Mouse (Mus musculus) bone marrow macrophage, adult 2 months (primary cell): ENCODE measurements around the gene Dynlt1c. TPM values are rescaled to one million over a fixed set of nuclear protein-coding genes. Genes with fewer than 3 reads are reported as not detected.
"Not testable (repeated sequence)": the region's sequence is repeated elsewhere in the genome, so short reads cannot be mapped to it uniquely, and the experiment has no call there.

Experiments used
- H3K27ac ChIP-seq: 2 replicates; pipeline ENCODE4 v1.5.1; 2012; ENCODE audit warnings: low read depth, low read length; ENCODE audit not compliant: insufficient read depth
- H3K4me1 ChIP-seq: 2 replicates; pipeline ENCODE4 v1.6.1; 2012; ENCODE audit warnings: low read length; ENCODE audit not compliant: control insufficient read depth, insufficient read depth
- H3K4me3 ChIP-seq: 2 replicates; pipeline ENCODE4 v1.5.1; 2012; ENCODE audit warnings: mild to moderate bottlenecking, low read length, moderate library complexity; ENCODE audit not compliant: insufficient read depth
- polyA plus RNA-seq: library from polyadenylated mRNA; stranded (reverse); fragments of >200 nt; gene quantifications from 2 replicates; pipeline ENCODE4 v1.2.4, GENCODE M21; 2012; ENCODE audit not compliant: missing spikeins, insufficient read depth, insufficient read length

Gene Dynlt1c
- polyA plus RNA-seq, result 31.5 and 39.4 TPM in 2 replicates

GRCm38 (mm10) chr17:6601204-6601911 is at the start of gene Dynlt1c:
TSS of gene Dynlt1c (plus strand) at chr17:6601671.
- H3K4me1 ChIP-seq, result not testable (repeated sequence)
- Histone ChIP-seq H3K27ac (peak within 1 kb of the TSS; percentile 83), H3K4me3 (peak within 1 kb of the TSS; percentile 61)

DNA sequence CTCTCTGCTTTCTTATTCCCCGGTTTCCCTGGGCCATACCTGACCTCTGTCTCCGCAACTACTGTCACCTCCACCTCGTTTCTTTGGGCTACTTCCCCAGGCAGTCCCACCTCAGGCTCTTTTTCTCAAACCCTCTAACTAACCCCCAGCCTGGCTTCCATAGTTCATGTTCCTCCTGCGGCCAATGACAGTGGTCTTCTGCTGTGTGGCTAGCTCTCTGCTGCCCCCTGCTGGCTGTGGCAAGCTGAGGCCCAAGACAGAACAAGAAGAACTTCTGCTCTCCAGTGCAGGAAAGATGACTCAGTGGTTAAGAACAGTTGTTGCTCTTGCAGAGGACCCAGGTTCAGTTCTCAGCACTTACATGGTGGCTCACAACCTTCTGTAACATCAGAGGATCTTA is 47.7 kb upstream of the Dynlt1c start:
- not testable (repeated sequence) for H3K4me3 ChIP-seq, H3K4me1 ChIP-seq, H3K27ac ChIP-seq

- H3K27ac ChIP-seq, H3K4me1 ChIP-seq, H3K4me3 ChIP-seq: not testable (repeated sequence)
These were observed 47.2 kb upstream of the Dynlt1c start for GRCm38 (mm10) chr17:6554243-6554642.

GRCm38 (mm10) chr17:6559447-6560133 is 41.9 kb upstream of the Dynlt1c start:
- H3K4me3 ChIP-seq, result not testable (repeated sequence)

GRCm38 (mm10) chr17:6564866-6565265 is 36.6 kb upstream of the Dynlt1c start:
- not testable (repeated sequence) for H3K27ac ChIP-seq, H3K4me3 ChIP-seq, H3K4me1 ChIP-seq

More at GRCm38 (mm10) chr17:6559447-6560133, 41.9 kb upstream of the Dynlt1c start:
- not testable (repeated sequence) for H3K27ac ChIP-seq, H3K4me1 ChIP-seq

DNA sequence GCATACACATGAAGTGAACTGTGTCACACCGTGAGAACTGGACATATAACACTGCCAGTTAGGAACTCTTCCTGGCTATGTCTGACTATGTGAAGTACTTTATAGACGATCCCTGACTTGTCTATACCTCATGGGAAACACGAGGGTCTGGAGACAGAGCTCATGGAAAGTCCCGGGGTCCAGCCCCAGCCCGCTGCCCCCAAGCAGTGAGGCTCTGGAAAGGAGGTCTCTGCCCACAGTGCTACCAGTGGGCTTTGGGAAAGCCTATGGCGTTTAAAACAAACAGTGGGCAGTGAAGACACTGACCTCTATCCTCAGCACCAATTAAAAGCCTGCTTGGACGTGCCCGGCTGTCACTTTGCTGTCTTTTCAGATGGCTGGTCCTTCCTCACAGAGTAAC is 33.6 kb upstream of the Dynlt1c start:
- not testable (repeated sequence) for H3K4me3 ChIP-seq, H3K4me1 ChIP-seq, H3K27ac ChIP-seq

GRCm38 (mm10) chr17:6571296-6571695 is 30.2 kb upstream of the Dynlt1c start:
- H3K4me1 ChIP-seq, H3K4me3 ChIP-seq, H3K27ac ChIP-seq: not testable (repeated sequence)

GRCm38 (mm10) chr17:6572202-6572601 is 29.3 kb upstream of the Dynlt1c start:
- not testable (repeated sequence) for H3K27ac ChIP-seq, H3K4me1 ChIP-seq, H3K4me3 ChIP-seq

- H3K4me3 ChIP-seq, H3K27ac ChIP-seq: not testable (repeated sequence)
These were observed 26.1 kb upstream of the Dynlt1c start for GRCm38 (mm10) chr17:6575376-6575775.

DNA sequence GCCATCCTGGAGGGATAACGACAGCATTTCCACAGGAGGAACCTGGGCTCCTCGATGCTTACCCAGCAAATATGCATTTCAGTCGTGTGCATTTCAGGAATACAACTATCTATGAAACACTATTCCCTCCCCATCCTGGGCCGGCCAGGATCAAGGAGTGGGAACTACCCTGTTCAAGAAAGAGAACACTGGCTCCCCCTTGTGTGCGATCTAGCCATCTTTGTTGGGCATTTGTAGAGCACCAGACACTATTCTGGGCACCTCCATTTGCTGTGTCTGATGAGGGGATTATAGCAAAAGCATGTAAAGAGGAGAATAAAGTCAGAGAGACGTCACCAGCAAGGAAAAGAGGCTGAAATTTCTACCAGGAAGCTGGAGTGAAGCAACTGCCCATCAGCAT is 12.8 kb upstream of the Dynlt1c start:
- H3K4me1 ChIP-seq, H3K27ac ChIP-seq, H3K4me3 ChIP-seq: not testable (repeated sequence)

More at GRCm38 (mm10) chr17:6575376-6575775, 26.1 kb upstream of the Dynlt1c start:
- H3K4me1 ChIP-seq, result not testable (repeated sequence)

GRCm38 (mm10) chr17:6592109-6592508 is 9.4 kb upstream of the Dynlt1c start:
- H3K27ac ChIP-seq, H3K4me1 ChIP-seq, H3K4me3 ChIP-seq: not testable (repeated sequence)

- H3K27ac ChIP-seq, H3K4me1 ChIP-seq, H3K4me3 ChIP-seq: not testable (repeated sequence)
These were observed 7.6 kb upstream of the Dynlt1c start for GRCm38 (mm10) chr17:6593896-6594295.

GRCm38 (mm10) chr17:6595776-6596497 is 5.5 kb upstream of the Dynlt1c start:
- H3K4me1 ChIP-seq, H3K27ac ChIP-seq, H3K4me3 ChIP-seq: not testable (repeated sequence)

GRCm38 (mm10) chr17:6598356-6598755 is 3.1 kb upstream of the Dynlt1c start:
- not testable (repeated sequence) for H3K27ac ChIP-seq, H3K4me3 ChIP-seq

DNA sequence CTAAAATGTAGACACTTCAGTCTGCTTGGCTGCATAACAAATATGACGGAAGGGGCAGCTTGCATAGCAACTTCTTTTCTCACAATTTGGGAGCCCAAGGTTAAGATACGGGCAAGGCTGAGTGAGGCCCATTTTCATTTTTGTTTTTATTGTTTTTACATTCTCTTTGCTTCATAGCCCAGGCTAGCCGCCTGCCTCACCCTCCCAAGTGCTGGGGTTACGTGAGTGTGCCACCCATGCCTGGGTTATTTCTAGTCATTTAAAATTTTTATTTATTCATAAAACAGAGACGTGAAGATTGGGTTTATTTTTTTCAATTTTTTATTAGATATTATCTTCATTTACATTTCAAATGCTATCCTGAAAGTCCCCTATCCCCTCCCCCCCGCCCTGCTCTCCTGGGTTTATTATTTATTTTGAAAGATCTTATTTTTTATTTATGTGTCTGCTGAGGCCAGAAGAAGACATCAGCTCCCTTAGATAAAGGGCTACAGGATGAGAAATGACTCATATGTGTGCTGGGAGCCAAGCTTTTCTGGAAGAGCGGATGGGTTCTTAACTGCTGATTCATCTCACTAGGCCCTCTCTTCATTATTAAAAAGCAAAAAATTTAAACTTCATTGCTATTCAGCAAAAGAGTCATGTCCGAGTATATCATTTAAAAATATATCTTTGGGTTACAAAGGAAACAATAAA is 1.1 kb upstream of the Dynlt1c start:
- H3K4me3 ChIP-seq, H3K27ac ChIP-seq, H3K4me1 ChIP-seq: not testable (repeated sequence)

More at GRCm38 (mm10) chr17:6598356-6598755, 3.1 kb upstream of the Dynlt1c start:
- not testable (repeated sequence) for H3K4me1 ChIP-seq
